Mouse (Mus musculus): ENCODE results near the gene Gm4969.

- TF ChIP-seq CTCF (IDR thresholded peaks at IDR 0.05; ENCODE audit: borderline replicate concordance, extremely low read depth, insufficient read depth, insufficient read length) (no peak), POLR2A (IDR thresholded peaks at IDR 0.05; ENCODE audit: borderline replicate concordance, extremely low read depth, insufficient read depth, insufficient read length, poor library complexity, severe bottlenecking) (no peak)
These were observed 8.6 kb downstream of the Gm4969 start for GRCm38 (mm10) chr7:19109565-19109964.

Measured in brain, embryonic 14.5 days (tissue).